Mouse (Mus musculus): ENCODE data around the gene Cldn22. TPM values are rescaled to one million over a fixed set of nuclear protein-coding genes. Genes with fewer than 3 reads are reported as not detected.

The Cldn22 gene
- polyA plus RNA-seq, 2 experiments: not detected

GRCm38 (mm10) chr8:47783944-47784343 lies 40.3 kb upstream of the Cldn22 start:
- Histone ChIP-seq H3K4me2 (ENCODE audit: low read depth) (no peak overlapping the region), H3K4me1 (replicated peaks; ENCODE audit: control insufficient read depth in 2 of 2, insufficient read depth in 2 of 2, low read length in 1 of 2) (no peaks in the 10 kb centered on the region), H3K36me3 (replicated peaks; ENCODE audit: control insufficient read depth, insufficient read depth, low read depth) (no peaks in the 10 kb centered on the region), H3K4me3 (ENCODE audit: insufficient read depth in 1 of 2, low read depth in 2 of 2, low read length in 2 of 2) (no peak overlapping the region), H3K9ac (replicated peaks) (no peak overlapping the region), H3K27me3 (ENCODE audit: control insufficient read depth, insufficient read depth, low read length) (no peaks in the 10 kb centered on the region), H3K27ac (no peak overlapping the region), H3K9me3 (ENCODE audit: control insufficient read depth, low read length) (no peaks in the 10 kb centered on the region)
- DNase-seq (ENCODE audit: low read depth in 3 of 3, low spot score in 3 of 3) (no peak), ATAC-seq (ENCODE audit: insufficient read depth) (no peak)
- TF ChIP-seq CTCF (IDR thresholded peaks at IDR 0.05; ENCODE audit: low read depth): no peak
- TF ChIP-seq EP300 (IDR thresholded peaks at IDR 0.05; ENCODE audit: low read depth): no peak
- WGBS (ENCODE audit: insufficient replicate concordance): 69% methylated on average over 6 of the region's 6 CpGs

- ATAC-seq (ENCODE audit: insufficient read depth) (no peak), DNase-seq (ENCODE audit: low read depth in 3 of 3, low spot score in 3 of 3) (no peak)
- Histone ChIP-seq H3K4me2 (ENCODE audit: low read depth) (no peak overlapping the region), H3K27ac (no peak overlapping the region), H3K27me3 (ENCODE audit: control insufficient read depth, insufficient read depth, low read length) (no peaks in the 10 kb centered on the region), H3K9me3 (ENCODE audit: control insufficient read depth, low read length) (no peaks in the 10 kb centered on the region), H3K9ac (replicated peaks) (no peak overlapping the region), H3K4me1 (replicated peaks; ENCODE audit: control insufficient read depth in 2 of 2, insufficient read depth in 2 of 2, low read length in 1 of 2) (no peaks in the 10 kb centered on the region), H3K36me3 (replicated peaks; ENCODE audit: control insufficient read depth, insufficient read depth, low read depth) (no peaks in the 10 kb centered on the region), H3K4me3 (ENCODE audit: insufficient read depth in 1 of 2, low read depth in 2 of 2, low read length in 2 of 2) (no peak overlapping the region)
- TF ChIP-seq EP300 (IDR thresholded peaks at IDR 0.05; ENCODE audit: low read depth) (no peak), CTCF (IDR thresholded peaks at IDR 0.05; ENCODE audit: low read depth) (no peak)
- WGBS (ENCODE audit: insufficient replicate concordance): 63% methylated on average over 7 of the region's 7 CpGs
These were observed 39.8 kb upstream of the Cldn22 start for GRCm38 (mm10) chr8:47784436-47784835.

- no peak overlapping the region for H3K9ac ChIP-seq (replicated peaks)
- H3K4me2 ChIP-seq (ENCODE audit: low read depth): no peak overlapping the region
- TF ChIP-seq CTCF (IDR thresholded peaks at IDR 0.05; ENCODE audit: low read depth) (no peak), EP300 (IDR thresholded peaks at IDR 0.05; ENCODE audit: low read depth) (no peak)
- DNase-seq (ENCODE audit: low read depth in 3 of 3, low spot score in 3 of 3) (no peak), ATAC-seq (ENCODE audit: insufficient read depth) (no peak)
- H3K27ac ChIP-seq: no peak overlapping the region
- WGBS (ENCODE audit: insufficient replicate concordance): 82% methylated on average over 15 of the region's 15 CpGs
- no peak overlapping the region for H3K4me3 ChIP-seq (ENCODE audit: insufficient read depth in 1 of 2, low read depth in 2 of 2, low read length in 2 of 2)
- no peaks in the 10 kb centered on the region for H3K9me3 ChIP-seq (ENCODE audit: control insufficient read depth, low read length)
- no peaks in the 10 kb centered on the region for H3K36me3 ChIP-seq (replicated peaks; ENCODE audit: control insufficient read depth, insufficient read depth, low read depth)
- no peaks in the 10 kb centered on the region for H3K4me1 ChIP-seq (replicated peaks; ENCODE audit: control insufficient read depth in 2 of 2, insufficient read depth in 2 of 2, low read length in 1 of 2)
- no peaks in the 10 kb centered on the region for H3K27me3 ChIP-seq (ENCODE audit: control insufficient read depth, insufficient read depth, low read length)
These were observed 38.0 kb upstream of the Cldn22 start for GRCm38 (mm10) chr8:47786323-47786722.

GRCm38 (mm10) chr8:47787705-47788104 lies 36.6 kb upstream of the Cldn22 start:
- Histone ChIP-seq H3K9ac (replicated peaks) (no peak overlapping the region), H3K9me3 (ENCODE audit: control insufficient read depth, low read length) (no peaks in the 10 kb centered on the region), H3K4me1 (replicated peaks; ENCODE audit: control insufficient read depth in 2 of 2, insufficient read depth in 2 of 2, low read length in 1 of 2) (no peaks in the 10 kb centered on the region), H3K4me3 (ENCODE audit: insufficient read depth in 1 of 2, low read depth in 2 of 2, low read length in 2 of 2) (no peak overlapping the region), H3K4me2 (ENCODE audit: low read depth) (no peak overlapping the region), H3K36me3 (replicated peaks; ENCODE audit: control insufficient read depth, insufficient read depth, low read depth) (no peaks in the 10 kb centered on the region), H3K27me3 (ENCODE audit: control insufficient read depth, insufficient read depth, low read length) (no peaks in the 10 kb centered on the region), H3K27ac (no peak overlapping the region)
- WGBS (ENCODE audit: insufficient replicate concordance): 51% methylated on average over 10 of the region's 10 CpGs
- DNase-seq (ENCODE audit: low read depth in 3 of 3, low spot score in 3 of 3): no peak
- TF ChIP-seq EP300 (IDR thresholded peaks at IDR 0.05; ENCODE audit: low read depth) (no peak), CTCF (IDR thresholded peaks at IDR 0.05; ENCODE audit: low read depth) (no peak)
- ATAC-seq (ENCODE audit: insufficient read depth): no peak

GRCm38 (mm10) chr8:47791986-47792385 lies 32.3 kb upstream of the Cldn22 start:
- no peaks in the 10 kb centered on the region for H3K36me3 ChIP-seq (replicated peaks; ENCODE audit: control insufficient read depth, insufficient read depth, low read depth)
- no peak overlapping the region for H3K27ac ChIP-seq
- H3K4me1 ChIP-seq (replicated peaks; ENCODE audit: control insufficient read depth in 2 of 2, insufficient read depth in 2 of 2, low read length in 1 of 2): no peaks in the 10 kb centered on the region
- ATAC-seq (ENCODE audit: insufficient read depth): no peak
- no peak overlapping the region for H3K4me3 ChIP-seq (ENCODE audit: insufficient read depth in 1 of 2, low read depth in 2 of 2, low read length in 2 of 2)
- TF ChIP-seq CTCF (IDR thresholded peaks at IDR 0.05; ENCODE audit: low read depth): no peak
- DNase-seq (ENCODE audit: low read depth in 3 of 3, low spot score in 3 of 3): no peak
- no peaks in the 10 kb centered on the region for H3K27me3 ChIP-seq (ENCODE audit: control insufficient read depth, insufficient read depth, low read length)
- no peaks in the 10 kb centered on the region for H3K9me3 ChIP-seq (ENCODE audit: control insufficient read depth, low read length)
- no peak overlapping the region for H3K4me2 ChIP-seq (ENCODE audit: low read depth)
- no peak overlapping the region for H3K9ac ChIP-seq (replicated peaks)
- 62% methylated on average over 9 of the region's 9 CpGs for WGBS (ENCODE audit: insufficient replicate concordance)
